13 mouse cellular contexts compared by ENCODE assay signal in the genomic region with DNA sequence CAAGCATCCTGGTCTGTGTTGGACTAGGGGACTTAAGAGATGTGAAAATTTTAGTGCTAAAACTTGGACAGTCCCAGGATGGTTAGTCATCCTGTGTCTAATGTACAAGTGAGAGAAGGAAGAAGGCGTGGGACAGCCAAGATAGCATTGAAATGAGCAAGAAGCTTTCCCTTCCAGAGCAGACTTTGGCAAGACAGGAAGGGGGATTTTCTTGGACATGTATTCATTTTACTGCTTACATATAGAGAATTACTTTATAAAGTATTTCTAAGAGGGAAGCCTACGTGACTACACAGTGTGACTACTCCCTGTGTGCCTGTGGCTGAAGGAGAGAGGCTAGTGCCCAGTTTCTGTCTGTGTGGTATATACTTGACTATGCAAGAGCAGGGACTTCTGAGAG.
DNase-seq lines count a peak whose midpoint lies in the region; ATAC-seq and TF ChIP-seq lines count a peak whose summit lies in the region.
"Had no signal": no experiment of that assay in that cellular context is flagged by ENCODE, and none has a peak within 500 bp of the region (broad histone marks: within the 10 kb centered on the region; RNA-seq: fewer than 3 reads in every experiment).

No protein-coding gene starts in this region.

- H3K27me3 ChIP-seq in kidney, embryonic 14.5 days (ENCODE audit: control insufficient read depth, insufficient read depth, low read length) = no peaks in the 10 kb centered on the region
- no peaks in the 10 kb centered on the region for H3K27me3 ChIP-seq in limb, embryonic 13.5 days
- no peaks in the 10 kb centered on the region for H3K27me3 ChIP-seq in forebrain, embryonic 14.5 days (replicated peaks; ENCODE audit: control insufficient read depth, insufficient read depth, low read length)
- H3K27me3 ChIP-seq: CH12.LX had no signal

- no peak for TF ChIP-seq POLR2A in embryonic fibroblast, embryonic 13.5 days (IDR thresholded peaks at IDR 0.05; ENCODE audit: low read depth, low read length)

- peaks cover 65% of the 10 kb centered on the region for H3K4me1 ChIP-seq in kidney, embryonic 14.5 days (ENCODE audit: control insufficient read depth, insufficient read depth, low read length)
- peaks cover 37% of the 10 kb centered on the region for H3K4me1 ChIP-seq in embryonic fibroblast, embryonic 13.5 days (ENCODE audit: control insufficient read depth, insufficient read depth, low read length)
- H3K4me1 ChIP-seq in limb, embryonic 13.5 days = peaks cover 70% of the 10 kb centered on the region
- no peaks in the 10 kb centered on the region for H3K4me1 ChIP-seq in forebrain, embryonic 14.5 days (ENCODE audit: control insufficient read depth, insufficient read depth, low read length)

- H3K9me3 ChIP-seq in kidney, embryonic 14.5 days (ENCODE audit: control insufficient read depth, low read length) = no peaks in the 10 kb centered on the region
- no peaks in the 10 kb centered on the region for H3K9me3 ChIP-seq in limb, embryonic 13.5 days
- no peaks in the 10 kb centered on the region for H3K9me3 ChIP-seq in forebrain, embryonic 14.5 days (replicated peaks; ENCODE audit: control insufficient read depth, low read length)

- no peak for DNase-seq in kidney, adult 18-20 months
- peak; percentile 7 for DNase-seq in Muller cell, postnatal 12 days (ENCODE audit: inconsistent ontology term)
- DNase-seq in forebrain, embryonic 14.5 days (ENCODE audit: low spot score) = no peak
- no peak for DNase-seq in urinary bladder, postnatal 10 days (ENCODE audit: low spot score)
- DNase-seq in adrenal gland, postnatal 4 days (ENCODE audit: low spot score in 2 of 2) = no peak
- DNase-seq: cerebellum, postnatal 25 days; retina, postnatal 1 day; thymus, postnatal 25 days had no signal

- no peak for ATAC-seq in kidney, embryonic 14.5 days (ENCODE audit: low FRiP score, low TSS enrichment)
- ATAC-seq in limb, embryonic 13.5 days (ENCODE audit: low FRiP score, low read depth) = no peak
- no peak for ATAC-seq in forebrain, embryonic 14.5 days
- ATAC-seq: inflammation-experienced regulatory T-cells, adult 6 months had no signal

- H3K4me3 ChIP-seq in kidney, embryonic 14.5 days (ENCODE audit: low read length) = no peak overlapping the region
- H3K4me3 ChIP-seq in embryonic fibroblast, embryonic 13.5 days (ENCODE audit: insufficient read depth, low read length) = no peak overlapping the region
- H3K4me3 ChIP-seq in limb, embryonic 13.5 days = no peak overlapping the region
- H3K4me3 ChIP-seq in forebrain, embryonic 14.5 days (ENCODE audit: low read depth, low read length) = no peak overlapping the region

- no peak for TF ChIP-seq CTCF in embryonic fibroblast, embryonic 13.5 days (IDR thresholded peaks at IDR 0.05; ENCODE audit: borderline replicate concordance, insufficient read depth, low read length)

- H3K9ac ChIP-seq in kidney, embryonic 14.5 days (ENCODE audit: low read depth, low read length) = peak overlapping the region; percentile 37; the same call in 1 of the 2 replicates
- H3K9ac ChIP-seq in limb, embryonic 13.5 days = no peak overlapping the region
- no peak overlapping the region for H3K9ac ChIP-seq in forebrain, embryonic 14.5 days (ENCODE audit: low read length)

- H3K27ac ChIP-seq in kidney, embryonic 14.5 days (ENCODE audit: low read depth, low read length) = peak overlapping the region; percentile 91
- peak overlapping the region; percentile 99 for H3K27ac ChIP-seq in embryonic fibroblast, embryonic 13.5 days (ENCODE audit: insufficient read depth, low read length)
- H3K27ac ChIP-seq in limb, embryonic 13.5 days = peak overlapping the region; percentile 91
- H3K27ac ChIP-seq in forebrain, embryonic 14.5 days (ENCODE audit: low read depth, low read length) = no peak overlapping the region

- H3K36me3 ChIP-seq in kidney, embryonic 14.5 days (ENCODE audit: control insufficient read depth, insufficient read depth, low read length) = peaks cover 3% of the 10 kb centered on the region; the same call in 1 of the 2 replicates
- peaks cover 12% of the 10 kb centered on the region for H3K36me3 ChIP-seq in limb, embryonic 13.5 days
- 0 out of 2 replicates have a peak, but pooled peaks cover 26% of the 10 kb centered on the region for H3K36me3 ChIP-seq in forebrain, embryonic 14.5 days (ENCODE audit: control insufficient read depth, insufficient read depth, low read length)

- H3K4me2 ChIP-seq in kidney, embryonic 14.5 days (replicated peaks; ENCODE audit: low read depth, low read length) = no peak overlapping the region
- no peak overlapping the region for H3K4me2 ChIP-seq in limb, embryonic 13.5 days (replicated peaks)
- H3K4me2 ChIP-seq in forebrain, embryonic 14.5 days (ENCODE audit: low read length) = no peak overlapping the region

- WGBS in kidney, embryonic 14.5 days = 74% methylated on average over 2 of the region's 2 CpGs
- WGBS in limb, embryonic 13.5 days = 71% methylated on average over 2 of the region's 2 CpGs
- WGBS in forebrain, embryonic 14.5 days = 93% methylated on average over 2 of the region's 2 CpGs
